Mouse (Mus musculus) 3T3-L1 (cell line): ENCODE results near the gene Defb36.
A peak's percentile ranks its signal among the peaks of the same experiment; 100 is the strongest.

Experiments
- DNase-seq: peaks from one replicate; pipeline ENCODE4 v3.0.0-alpha.2; 2015; ENCODE audit warnings: low read depth, low spot score

Defb36 gene

DNA sequence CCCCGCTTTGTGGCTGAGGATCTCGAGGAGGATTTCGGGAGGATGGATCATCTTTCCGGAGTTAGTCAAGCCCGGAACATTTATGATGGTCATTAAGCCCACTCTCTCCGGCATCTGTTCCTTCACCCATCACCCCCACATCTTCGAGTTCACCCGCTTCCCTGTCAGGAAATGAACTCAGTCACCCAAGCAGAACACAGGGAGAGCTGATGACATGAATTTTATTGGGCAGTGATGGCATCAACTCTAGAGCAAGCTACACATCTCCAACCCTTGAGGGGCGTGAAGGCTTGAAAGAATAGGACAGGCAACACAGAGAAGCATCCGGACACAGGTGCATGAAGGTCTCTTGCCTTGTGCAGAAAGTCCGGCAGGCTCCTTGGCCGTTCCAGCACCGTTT is 18.0 kb downstream of the Defb36 start:
- DNase-seq: no peak

DNA sequence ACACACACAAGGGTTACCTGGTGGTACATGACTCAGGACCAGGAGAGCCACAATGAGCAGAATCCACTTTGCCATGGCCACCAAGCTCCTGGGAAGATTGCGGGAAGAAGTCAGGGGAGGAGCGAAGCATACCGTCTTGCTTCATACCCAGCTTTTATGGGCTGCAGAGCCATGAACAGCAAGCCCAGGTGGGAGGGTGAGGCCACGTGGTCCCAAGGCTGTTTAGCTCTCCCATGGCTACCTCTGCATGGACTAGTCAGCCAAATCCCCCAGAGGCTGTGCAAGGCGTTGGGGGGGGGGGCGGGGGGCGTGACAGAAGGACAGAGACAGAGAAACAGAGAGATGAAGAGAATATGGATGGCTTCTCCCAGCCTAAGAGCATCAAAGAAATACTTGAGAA is 18.8 kb downstream of the Defb36 start, which contains the start of gene Defb25:
TSS of gene Defb25 (minus strand) at position 101 of the 400 bp plus-strand sequence.
- DNase-seq: no peak

DNA sequence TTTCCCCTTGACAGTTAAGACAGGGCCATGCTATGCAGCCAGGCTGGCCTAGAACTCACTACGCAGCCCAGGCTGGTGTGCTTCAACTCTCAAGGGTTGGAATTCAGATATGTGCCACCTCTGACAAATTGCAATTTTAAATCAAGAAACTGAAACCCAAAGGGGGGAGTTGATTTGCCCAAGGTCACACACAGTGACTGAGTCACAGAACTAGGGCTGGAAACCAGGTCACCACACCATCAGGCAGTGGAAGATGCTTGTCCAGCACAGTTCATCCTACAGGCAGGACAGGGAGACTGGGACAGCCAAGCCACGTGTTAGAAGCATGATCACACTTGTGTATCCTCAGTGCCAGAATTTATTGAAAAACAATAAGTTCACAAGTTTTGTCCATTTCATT is 20.4 kb downstream of the Defb36 start:
- no peak for DNase-seq

DNA sequence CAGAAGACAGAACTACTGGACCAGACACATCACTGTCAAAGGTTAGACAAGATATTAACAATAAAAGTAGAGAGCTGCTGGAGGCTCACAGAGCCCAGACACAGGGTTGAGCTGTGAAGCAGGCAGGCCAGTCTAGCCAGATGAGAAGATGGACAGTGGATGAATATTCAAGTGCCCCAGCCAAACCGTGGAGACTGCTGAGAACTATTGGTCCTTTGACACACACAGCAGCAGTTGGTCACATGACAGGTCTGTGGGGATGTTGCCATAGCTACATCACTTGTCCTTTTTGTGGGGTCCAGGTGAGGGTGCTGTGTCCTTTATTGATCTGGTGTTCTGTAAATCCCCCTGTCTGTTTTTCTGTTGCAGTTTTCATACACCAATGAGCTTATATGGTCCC is 21.1 kb downstream of the Defb36 start:
- no peak for DNase-seq

DNA sequence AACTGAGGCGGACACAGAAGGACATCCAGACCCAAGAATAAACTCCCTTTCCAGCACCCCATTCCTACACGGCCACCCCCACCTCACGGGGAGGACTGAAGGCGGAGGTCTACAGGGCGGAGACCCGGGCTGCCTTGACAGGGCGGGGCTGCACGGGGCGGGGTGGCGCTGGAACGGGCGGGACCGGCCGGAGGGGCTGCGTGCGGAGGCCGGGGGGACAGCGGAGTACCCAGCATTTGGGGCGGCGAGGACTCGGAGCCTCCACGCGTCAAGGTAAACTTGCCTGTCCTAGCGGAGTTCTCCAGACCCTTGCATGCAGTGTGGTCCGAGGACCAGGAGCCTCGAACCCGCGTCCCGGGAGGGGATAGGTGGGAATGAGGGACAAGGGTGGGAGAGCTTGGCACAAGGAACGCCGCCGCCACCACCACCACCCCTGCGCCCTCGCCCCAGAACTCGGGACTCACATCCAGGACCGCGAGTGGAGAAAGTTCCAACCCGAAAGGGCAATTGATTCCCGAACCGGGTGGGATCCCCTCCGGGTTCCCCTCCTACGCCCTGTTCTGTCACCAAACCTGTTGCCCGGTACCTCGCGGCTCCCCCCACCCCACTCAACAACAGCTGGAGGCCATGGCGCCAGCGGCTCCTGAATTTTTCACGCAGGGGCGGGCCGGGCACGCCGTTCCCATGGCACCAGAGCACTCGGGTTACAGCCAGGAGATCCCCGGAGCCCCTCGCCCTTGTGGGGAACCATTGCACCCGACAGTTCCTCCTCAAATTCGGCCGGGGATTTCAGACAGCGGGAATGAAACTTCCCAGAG is 22.9 kb downstream of the Defb36 start, which contains the start of gene Rem1:
TSS of gene Rem1 (plus strand) at position 178 of the 818 bp plus-strand sequence.
- DNase-seq: no peak

DNA sequence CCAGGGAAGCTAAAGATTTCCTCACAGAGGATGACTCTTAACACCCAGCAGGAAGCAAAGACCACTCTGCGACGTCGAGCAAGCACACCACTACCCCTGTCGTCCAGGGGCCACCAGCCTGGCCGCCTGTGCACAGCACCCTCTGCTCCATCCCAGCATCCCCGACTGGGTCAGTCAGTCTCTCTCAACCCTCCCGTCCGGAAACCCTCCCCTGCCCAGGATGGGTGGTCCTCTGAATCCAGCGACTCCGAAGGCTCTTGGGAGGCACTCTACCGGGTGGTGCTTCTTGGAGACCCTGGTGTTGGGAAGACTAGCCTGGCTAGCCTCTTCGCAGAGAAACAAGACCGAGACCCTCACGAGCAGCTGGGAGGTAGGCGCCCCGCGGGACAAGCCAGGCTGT is 23.9 kb downstream of the Defb36 start:
- no peak for DNase-seq

DNA sequence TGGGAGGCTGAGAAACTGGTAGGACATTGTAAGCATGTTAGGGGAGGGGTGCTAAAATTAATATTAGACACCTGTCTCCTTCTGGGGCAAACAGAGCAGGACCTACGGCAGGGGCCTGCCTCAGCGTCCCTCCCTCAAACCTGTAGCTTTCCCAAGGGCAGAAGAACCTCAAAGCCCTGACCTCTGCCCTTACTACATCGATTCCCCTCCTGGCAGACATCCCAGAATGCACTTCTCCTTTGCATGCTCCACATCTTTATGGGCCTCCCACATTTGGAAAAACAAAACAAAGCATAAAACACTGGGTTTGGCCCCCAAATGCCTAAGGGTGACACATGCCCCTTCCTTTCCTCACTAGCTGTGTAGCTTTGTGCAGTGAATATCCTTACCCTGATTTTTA is 25.1 kb downstream of the Defb36 start:
- peak; percentile 31 for DNase-seq

DNA sequence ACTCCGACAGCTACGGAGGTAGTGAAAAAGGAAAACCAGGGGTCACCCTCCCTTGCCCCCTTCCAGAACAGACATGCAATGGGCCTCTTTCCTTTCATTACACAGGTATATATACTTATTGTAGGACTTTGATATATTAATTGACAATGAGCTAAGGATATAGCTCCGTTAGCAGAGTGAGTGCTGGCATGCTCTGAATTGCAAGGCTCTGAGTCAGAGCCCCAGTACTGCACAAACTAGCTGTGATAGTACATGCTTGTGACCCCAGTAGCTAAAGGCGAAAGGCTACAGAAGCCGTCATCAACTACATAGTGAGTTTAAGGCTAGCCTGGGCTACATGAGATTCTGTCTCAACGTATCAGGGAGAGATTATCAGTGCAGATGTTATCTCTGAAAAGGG is 25.8 kb downstream of the Defb36 start:
- peak; percentile 64 for DNase-seq

DNA sequence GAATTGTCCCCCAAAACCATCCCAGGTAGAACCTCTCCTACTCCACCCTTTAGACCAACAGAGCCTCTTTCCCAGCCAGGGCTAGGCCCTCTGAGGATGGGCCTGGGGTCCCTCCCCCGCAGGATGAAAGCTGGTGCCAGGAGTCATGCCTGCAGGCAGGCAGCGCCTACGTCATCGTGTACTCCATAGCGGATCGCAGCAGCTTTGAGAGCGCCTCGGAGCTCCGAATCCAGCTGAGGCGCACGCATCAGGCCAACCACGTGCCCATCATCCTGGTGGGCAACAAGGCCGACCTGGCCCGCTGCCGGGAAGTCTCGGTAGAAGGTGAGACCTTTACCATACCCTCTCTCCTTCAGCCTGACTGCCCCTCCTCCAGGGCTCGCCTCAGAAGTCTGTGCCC is 29.2 kb downstream of the Defb36 start:
- DNase-seq: no peak

DNA sequence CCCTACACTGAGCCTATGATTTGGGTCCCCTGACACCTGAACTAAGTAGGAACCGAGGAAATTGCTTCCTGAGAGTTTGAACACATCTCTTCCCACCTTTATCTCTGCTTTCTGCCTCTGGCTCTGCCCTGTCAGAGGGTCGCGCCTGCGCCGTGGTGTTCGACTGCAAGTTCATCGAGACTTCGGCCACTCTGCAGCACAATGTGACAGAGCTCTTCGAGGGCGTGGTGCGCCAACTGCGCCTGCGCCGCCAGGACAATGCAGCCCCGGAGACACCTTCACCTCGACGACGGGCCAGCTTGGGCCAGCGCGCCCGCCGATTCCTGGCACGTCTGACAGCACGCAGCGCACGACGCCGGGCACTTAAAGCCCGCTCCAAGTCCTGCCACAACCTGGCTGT is 30.2 kb downstream of the Defb36 start:
- no peak for DNase-seq

DNA sequence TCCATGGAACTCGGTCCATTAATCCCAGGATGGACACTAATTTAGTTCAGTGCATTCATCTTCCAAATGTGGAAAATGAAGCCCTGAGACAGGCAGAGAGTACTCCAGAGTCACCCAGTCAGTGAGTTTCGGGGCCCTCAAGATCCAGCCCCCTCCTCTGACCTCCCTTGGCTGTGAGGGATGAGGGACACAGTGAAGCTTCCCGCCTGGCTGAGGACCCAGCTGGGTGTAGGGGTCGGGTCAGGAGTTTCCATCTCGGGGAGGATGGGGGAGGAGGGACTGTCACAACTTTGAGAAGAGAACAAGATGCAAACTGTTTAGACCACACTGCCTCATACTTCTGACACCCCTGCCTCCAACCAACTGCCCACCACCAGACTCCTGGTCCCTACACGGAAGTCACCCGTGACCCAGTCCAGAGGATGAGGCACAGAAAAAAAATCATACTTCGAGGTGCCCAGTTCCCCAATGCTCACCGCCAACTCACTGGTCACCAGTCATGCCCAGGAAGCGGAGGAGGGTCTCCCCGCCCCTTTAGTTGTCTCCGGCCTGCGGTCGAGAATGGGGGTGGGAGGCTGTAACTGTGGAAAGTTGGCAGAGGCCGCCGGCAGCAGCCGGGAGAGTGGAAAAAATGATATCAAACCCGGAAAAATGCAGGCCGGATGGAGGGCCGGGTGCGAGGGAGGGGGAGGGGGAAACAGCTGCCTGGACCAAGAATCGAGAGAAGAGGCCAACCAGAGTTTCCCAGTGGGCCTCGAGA is 32.3 kb downstream of the Defb36 start:
- peak; percentile 69 for DNase-seq

DNA sequence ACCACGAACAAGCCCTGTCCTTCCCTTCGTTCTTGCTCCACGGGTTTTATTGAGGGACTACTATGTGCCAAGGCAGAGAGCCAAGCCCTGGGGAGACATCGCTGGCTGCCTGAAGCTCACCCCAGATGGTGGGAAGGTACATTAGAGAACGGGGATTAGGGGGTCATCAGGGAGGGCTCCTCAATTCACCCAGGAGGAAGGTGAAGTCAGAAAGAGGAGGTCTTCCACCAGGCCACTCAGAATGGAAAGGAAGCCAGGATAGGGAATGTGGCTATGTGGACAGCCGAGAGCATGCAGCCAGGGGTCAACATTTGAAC is 32.8 kb downstream of the Defb36 start:
- no peak for DNase-seq

DNA sequence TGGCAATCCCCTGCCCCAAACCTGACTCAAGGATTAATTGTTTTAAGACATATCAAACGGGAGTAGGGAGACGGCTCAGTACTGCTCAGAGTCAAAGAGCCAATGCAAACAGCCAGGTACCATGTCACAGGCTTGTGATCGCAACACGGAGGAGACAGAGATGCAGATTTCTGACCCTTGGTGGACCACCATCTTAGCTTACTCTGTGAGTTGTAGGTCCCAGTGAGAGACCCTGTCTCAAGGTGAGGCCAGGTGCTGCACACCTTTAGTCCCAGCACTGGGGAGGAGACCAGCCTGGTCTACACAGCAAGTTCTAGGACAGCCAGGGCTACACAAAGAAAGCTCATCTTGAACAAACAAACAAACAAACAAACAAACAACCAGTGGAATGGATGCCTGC is 33.3 kb downstream of the Defb36 start:
- DNase-seq: no peak

DNA sequence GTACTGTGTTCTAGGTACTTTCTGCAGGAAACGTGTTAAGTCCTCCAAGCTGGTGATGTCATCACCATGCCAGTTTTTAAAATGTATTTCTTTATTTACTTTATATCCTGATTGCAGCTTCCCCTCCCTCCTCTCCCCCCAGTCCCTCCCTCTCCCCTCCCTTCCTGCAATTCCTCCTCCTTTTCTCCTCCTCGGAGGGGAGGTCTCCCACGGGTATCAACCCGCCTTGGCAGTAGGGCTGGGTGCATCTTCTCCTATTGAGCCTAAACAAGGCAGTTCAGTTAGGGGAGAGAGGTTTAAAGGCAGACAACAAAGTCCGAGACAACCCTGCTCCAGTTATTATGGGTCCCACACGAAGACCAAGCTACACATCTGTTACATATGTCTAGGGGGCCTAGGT is 34.7 kb downstream of the Defb36 start:
- DNase-seq: no peak

DNA sequence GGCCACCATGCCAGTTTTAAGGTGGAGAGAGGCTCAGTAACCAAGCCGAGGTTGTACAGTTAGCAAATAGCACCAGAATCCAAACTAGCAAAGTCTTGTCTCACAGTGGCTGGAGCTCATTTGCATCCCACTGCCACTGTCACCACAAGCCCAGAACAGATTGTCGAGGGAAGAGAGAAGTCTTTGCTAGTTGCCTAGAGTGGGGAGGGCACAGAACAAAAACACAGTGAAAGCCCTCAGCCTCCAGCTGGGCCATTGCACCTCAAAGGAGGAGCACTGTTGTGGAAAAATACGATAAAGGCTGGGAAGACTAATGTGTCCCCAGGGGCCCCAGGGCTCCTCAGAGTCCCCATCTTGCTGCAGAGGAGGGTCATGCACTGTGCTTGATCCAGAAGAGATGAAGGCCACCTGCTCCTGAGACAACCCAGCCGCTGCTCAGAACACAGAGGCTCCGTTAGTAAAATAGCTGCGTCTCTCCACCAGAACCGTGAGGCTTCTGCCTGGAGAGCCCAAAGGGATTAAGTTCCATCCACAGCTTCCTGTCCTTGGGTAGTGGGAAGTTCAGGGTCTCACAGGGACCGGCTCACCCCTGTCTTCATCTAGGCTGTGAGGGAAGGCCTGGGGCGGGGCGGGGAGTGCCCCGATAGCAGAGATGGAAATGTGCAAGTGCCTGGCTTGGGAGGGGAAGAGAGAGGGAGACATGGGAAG is 35.4 kb downstream of the Defb36 start:
- DNase-seq: no peak

DNA sequence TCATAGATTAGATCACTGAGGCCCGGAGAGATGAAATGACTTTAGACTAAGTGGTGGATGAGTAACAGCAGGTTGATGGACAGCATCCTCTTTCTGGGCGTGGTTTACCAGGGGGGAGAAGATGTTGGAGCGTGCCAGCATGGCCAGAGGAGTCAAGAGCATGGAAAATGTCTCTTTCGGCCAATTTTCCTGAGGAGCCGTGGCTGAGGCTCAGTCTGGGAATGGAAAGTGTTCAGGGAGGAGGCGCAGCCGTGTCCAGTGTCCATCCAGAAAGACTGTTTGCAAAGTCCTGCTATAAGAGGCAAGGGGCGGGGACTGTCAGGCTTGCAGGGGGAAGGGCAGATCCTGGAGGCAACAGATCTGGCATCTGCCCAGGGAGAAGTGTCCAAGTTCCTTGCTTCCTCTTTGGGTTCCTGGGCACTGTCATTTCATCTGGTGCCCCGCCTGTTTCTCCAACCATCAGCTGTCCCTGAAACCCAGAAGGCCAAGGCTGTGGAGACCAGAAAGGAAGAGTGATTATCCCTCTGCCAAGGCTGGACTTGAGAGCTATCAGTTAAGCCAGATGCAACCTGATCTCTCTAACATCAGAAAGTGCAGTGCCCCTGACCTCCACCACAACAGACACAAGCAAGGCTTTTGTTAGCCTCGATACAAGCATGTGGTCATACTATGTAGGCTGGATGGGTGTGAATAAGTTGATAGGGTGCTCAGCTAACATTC is 48.9 kb downstream of the Defb36 start:
- DNase-seq: peak; percentile 96

DNA sequence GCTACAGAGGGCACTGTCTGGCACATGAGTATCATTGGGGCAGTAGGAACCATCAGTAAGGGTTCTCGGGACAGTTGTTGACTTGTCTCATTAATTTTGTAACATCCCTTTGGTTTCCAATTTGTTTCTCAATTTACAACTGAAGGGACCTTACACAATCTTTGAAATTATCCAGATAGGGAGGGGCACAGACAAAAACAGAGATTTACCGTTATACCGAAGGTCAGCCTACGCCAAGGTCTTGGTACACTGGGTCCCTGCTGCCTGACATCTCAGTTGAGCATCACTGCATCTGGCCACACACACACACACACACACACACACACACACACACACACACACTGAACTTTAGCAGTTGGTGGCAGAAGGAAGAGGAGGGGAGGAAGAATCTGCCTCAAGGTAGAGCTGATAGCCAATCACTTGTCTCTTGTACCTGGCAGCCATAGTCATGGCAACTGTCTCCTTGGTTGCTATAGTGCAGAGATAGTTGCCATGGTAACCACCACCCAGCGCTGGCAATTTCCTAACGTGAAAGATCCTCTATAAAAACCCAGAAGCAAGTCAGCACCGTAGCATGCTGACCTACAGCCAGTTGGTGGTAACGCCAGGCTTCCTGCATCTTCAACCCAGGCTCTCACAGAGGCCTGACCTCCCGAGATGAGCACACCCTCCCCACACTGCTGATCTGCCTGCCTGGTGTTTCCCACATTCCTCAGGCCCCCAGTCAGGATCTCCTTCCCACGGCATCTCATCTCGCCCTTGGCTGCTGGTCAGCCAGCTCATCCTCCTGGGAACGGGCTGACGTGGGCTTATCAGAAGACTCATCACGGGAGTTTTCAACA is 50.0 kb downstream of the Defb36 start:
- peak; percentile 97 for DNase-seq

DNA sequence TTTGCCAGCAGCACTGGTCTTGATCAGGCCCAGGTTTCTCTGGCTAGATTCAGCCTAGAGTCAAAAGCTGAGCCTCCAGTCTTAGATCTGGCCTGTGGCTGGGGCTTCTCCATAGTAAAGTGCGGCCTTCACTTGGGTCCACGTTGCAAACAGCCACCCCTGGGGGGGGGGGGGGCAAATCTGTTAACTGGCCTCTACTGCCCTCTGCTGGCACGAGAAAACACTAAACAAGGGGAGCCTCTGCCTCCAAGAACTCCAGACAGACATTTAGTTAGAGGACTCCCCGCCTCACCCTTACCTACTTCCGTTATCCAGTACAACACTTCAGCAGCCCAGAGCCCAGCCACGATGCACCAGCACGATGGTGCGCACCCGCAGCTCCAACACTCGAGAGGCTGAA is 53.3 kb downstream of the Defb36 start:
- peak; percentile 57 for DNase-seq

DNA sequence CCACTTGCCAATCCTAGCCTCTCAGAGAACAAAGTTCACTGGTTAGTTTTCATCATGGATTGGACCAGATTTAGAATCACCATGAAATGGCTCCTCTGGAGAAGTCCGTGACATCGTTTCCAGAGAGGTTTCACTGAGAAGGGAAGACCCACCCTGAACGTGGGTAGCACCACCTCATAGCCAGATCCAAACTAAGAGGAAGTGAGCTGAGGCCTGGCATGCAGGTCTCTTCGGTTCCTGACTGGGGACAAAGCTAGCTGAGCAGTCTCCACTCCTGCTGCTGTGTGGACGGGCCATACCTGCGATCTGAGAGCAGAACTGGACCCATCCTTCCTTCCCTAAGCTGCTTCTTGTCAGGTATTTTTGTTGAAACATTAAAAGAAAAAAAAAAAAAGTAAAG is 57.0 kb downstream of the Defb36 start:
- DNase-seq: no peak
